Mouse (Mus musculus) spleen, adult 12 weeks (tissue): ENCODE data around the gene Ren1.
A peak's percentile ranks its signal among the peaks of the same experiment; 100 is the strongest.
"Not testable (repeated sequence)": the region's sequence is repeated elsewhere in the genome, so short reads cannot be mapped to it uniquely, and the experiment has no call there.

Experiments used
- DNase-seq: peaks from one replicate; pipeline ENCODE4 v3.0.0; 2022; ENCODE audit warnings: low spot score

Gene Ren1

DNA sequence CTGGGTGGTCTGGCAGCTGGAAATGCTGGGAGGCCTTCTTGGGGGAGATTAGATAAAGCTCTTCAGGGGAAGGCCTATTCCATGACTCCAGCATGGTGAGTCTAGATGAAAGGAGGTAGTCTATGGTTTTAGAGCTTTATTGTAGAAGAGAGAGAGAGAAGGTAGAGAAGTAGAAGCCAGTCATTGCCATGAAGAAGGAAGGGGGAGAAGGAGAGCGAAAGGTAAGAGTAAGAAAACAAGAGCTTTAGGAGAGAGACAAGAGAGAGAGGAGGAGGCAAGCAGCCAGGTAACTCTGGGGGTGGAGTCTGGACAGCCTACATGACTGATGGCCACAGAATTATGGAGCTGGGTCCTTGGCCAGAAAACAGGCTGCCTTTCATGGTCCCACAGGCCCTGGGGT is at the start of gene Ren1:
TSS of gene Ren1 (plus strand) at position 301 of the 400 bp plus-strand sequence.
- no peak for DNase-seq

DNA sequence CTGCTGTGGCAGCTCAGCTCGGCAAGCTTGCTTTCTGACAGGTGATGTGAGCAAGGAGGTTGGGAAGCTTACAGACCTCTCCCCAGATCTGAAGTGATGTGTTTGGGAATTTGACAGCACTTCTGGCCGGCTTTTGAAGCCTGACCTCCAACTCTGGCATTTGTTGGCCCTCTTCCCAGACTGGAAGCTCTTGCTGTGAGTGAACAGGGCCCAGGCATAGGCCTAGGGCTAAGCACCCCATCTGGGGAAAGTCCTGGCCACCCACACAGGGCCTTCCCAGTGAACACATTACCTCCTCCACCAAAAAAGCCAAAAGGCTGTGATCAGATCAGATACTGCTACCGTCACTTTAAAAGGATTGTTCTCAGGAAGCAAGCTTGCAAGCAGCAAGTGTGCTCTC is 47.8 kb upstream of the Ren1 start:
- DNase-seq, result no peak

DNA sequence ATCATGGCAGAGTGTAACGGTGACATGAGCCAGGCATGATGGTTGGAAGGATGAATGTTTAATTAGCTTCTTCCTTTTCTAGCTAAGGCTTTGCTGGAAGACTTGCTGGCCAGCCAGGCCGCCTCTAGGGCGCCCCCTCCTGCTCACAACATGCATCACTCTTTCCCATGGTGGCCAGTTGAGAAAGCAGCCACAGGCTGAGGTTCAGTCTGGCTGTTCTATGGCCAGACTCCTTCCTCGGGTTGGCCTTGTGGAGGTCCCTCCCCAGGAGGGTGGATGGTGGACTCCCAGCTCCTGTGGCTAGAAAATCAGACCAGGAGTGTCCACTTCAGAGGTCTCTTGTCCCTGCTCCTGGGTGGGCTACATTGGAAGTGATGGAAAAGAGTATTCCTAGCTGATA is 43.5 kb upstream of the Ren1 start:
- peak; percentile 16 for DNase-seq

DNA sequence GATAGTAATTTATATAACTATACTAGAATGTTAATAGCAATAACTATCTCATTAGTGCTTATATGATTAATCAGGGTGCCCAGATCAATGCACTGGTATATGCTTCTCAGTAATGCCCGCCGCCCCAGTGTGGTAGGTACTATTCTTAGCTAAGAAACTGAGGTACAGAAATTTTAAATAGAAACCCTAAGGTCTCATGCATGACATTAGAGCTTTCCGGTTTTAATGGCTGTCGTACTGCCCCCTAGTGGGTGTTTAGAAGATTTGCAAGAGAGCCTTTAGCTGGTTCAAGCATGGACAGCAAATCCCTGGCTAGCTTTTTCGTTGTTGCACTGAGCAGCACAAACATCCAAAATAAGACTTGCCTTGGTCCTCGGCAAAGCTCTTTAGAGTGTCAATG is 43.0 kb upstream of the Ren1 start:
- DNase-seq, result no peak

DNA sequence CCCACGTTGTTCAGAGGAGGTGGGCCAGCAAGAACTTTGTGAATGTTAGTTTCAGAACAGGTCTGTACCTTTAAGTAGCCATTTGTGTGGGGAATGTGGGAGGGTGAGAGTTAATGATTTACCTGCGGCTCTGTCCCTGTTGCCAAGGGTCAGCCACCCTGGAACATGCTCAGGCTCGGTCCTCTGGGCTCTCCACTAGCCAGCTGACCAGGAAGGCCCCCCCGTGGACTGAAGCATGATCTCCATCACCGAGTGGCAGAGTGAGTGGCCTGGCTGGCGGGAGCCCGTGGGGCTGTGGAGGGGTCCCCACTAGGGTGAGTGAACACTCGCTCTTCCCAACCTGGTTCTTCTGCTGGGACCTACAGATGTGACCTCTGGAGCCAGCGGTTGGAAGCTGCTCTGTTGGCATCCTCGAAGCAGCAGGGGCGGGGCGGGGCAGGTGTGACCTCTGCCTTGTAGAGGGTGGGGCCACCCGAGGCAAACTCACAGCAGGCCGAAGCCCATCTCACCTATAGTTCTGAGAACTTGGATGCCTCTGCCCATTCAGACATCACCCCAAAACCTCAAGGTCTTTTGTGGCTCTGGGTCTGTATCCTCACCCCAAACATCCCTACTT is 40.5 kb upstream of the Ren1 start, which contains the start of gene Golt1a:
TSS of gene Golt1a (plus strand) at position 149 of the 616 bp plus-strand sequence.
- DNase-seq, result no peak

DNA sequence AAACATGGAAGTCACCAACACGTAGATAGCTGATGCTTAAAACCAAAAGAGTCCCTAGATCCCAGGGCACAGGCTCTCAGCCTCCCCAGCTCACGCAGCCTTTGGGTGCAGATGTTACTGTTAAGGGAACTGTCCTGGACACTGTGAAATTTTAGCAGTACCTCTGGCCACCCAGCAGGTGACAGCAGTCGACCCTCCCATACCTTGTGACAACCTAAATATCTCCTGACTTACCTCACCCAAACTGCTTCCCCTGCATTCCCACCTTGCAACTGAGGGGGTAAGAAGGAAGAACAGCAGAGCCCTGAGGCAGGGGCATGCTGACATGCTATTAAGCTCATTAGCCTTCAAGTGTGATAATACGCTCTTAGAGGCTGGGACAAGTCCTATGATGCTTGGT is 39.1 kb upstream of the Ren1 start:
- DNase-seq, result no peak

DNA sequence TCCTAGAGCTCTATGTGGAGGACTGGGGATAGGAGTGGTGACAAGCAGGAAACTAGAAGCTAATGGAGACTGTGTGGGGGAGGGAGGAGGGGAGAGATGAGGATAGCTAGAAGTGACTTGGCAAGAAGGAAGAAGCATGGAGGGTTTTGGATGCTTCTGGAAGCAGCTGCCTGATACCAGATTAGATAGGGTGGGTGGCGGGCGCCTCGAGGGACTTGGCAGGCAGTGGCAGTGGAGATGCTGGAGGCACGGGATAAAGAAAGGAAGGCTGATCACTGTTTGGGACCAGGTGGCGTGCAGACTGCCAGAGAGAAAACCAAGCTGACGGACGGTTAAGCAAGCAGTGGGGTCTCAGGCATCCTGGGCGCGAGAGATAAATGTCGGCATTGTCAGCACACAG is 38.4 kb upstream of the Ren1 start:
- DNase-seq, result no peak

DNA sequence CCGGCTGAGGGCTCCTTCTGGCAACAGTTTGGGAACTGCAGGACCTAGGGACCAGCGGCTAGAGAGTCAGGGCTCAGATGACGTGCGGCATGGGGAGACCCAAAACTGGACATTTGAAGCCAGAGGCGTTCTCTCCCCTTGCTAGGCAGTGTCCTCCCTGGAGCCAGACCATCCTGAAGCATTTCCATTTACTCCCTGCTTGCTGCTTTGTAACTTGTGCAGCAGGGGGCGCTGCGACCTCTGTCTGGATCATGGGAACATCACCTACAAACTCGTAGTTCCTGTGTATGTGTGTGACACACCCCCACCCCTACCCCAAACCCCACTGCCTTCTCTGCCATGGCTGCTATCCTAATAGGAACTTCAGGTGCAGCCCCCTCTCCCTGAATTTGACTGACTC is 35.9 kb upstream of the Ren1 start:
- DNase-seq, result no peak

DNA sequence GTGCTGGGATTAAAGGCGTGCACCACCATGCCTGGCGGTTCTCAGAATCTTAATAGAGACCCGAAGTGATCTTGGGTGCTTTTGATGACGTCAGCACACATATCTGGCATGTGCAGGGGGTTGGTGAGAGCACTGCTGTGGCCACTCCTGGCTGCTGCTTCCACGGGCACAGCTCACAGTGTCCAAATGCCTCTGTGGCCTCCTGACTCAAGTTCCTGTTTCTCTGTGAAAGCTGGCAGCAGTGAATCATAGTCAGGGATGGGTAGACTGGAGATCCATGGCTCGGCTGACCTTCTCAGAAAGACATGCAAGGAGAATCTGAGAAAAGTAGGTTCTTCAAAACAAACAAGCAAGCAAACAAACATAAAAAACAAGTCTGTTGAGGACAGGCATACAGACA is 34.5 kb upstream of the Ren1 start:
- no peak for DNase-seq

DNA sequence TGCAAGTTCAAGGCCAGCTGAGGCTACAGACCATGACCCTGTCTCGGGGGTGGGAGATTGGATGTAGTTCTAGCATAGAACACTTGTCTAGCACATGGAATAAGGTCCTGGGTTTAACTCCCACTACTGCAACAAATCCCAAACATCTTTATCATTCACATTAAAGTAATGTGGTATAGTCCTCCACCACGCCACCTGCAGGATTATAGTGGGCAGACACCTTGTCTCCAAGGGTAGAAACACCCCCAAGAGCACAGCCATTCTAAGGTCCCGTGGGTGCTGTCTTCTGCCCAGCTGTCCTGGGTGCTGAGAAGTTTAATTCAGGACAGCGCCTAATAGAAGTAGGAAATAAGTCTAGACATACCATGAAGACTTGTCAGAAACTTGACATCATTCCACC is 33.7 kb upstream of the Ren1 start:
- DNase-seq, result no peak

DNA sequence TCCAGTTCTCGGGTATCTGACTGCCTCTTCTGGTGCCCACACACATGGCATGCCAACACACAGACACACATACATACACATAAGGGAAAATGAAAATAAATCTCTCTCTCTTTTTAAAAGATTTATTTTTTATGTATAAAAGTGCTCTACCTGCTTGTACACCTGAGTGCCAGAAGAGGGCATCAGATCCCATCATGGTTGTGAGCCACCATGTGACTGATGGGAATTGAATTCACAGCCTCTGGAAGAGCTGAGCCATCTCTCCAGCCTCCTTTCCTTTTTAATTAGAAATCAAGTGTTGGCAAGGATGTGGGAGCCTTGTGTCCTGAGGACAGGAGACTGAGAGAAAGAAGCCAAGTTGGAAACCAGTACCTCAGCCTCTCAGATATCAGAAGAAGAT is 33.2 kb upstream of the Ren1 start:
- DNase-seq, result no peak

DNA sequence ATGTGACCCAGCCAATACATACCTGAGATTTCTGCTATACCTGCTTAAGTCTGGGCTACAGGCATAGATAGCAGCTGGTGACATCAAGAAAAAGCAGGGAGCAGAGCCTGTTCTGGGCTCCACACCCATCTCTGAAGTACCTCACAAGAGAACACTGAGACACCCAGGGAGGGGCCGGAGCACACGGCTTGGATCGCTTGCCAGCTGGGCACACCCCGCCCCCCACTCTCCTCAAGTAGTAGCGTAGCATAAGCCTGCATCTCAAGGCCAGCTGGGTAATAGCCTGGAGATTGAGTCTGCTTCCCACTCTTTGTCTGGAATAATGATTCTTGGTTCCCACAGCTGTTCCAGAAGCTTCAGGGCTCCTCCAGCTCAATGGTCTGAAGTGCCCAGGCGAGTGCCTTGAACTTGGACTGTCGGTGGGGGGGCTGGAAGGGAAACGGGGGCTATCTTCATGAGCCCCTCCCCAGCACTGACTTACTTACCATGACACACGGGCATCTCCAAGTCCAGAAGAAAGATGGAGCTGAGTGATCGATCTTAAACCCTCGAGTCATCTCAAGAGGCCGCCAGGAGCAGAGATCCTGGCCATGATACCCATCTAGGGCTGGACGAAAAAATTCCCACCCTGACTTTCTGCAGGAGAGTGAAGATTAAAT is 28.9 kb upstream of the Ren1 start, which contains the start of gene Kiss1:
TSS of gene Kiss1 (plus strand) at position 609 of the 659 bp plus-strand sequence.
- no peak for DNase-seq

DNA sequence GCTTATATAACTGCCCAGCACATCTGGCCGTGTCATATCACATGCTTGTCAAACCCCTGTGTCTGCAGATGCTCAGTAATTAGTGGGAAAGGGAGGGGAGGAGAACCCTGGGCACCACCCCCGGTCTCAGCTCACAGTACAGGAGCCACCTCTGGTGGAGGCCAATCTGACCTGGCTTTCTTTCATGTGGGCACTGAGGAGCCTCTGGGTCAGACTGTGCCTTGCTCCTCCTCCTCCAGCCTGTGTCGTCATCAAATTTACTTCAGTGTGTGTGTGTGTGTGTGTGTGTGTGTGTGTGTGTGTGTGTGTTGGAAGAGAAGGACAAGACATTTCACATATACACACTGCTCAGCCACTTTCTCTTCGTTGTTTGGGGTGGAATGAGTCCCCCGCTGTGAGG is 27.0 kb upstream of the Ren1 start:
- no peak for DNase-seq

DNA sequence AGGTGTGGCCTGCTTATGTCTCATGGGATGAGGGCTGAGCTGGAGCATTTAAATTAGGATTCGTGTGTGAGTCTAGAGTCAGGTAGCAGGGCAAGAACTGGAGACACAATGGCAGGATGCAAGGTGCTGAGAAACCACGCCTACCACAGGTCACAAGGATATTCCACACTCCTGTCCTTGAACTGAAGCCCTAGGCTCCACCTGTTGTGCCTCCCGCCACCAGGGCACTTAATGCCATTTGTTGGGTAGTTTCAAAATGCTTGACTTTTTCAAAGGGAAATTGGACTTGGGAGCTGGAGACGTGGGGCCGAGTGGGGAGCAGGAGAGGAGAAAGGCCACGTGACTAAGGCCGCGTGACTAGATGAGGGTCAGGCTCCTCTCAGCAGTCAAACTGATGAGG is 24.4 kb upstream of the Ren1 start:
- no peak for DNase-seq

DNA sequence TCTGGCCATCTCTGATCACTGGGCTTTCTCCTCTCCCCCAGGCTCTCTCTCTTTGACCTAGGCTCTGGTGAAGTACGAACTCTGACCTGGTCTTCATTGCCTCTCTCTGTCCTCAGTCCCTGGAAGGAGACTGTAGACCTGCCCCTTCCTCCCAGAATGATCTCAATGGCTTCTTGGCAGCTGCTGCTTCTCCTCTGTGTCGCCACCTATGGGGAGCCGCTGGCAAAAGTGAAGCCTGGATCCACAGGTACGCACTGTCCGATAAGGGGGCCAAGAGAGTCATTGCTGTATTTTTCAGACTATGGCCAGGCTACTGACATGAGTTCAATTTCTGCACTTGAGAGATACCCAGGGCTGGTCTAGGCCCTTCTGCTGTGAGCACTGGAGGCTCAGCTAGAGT is 23.2 kb upstream of the Ren1 start:
- DNase-seq, result no peak

DNA sequence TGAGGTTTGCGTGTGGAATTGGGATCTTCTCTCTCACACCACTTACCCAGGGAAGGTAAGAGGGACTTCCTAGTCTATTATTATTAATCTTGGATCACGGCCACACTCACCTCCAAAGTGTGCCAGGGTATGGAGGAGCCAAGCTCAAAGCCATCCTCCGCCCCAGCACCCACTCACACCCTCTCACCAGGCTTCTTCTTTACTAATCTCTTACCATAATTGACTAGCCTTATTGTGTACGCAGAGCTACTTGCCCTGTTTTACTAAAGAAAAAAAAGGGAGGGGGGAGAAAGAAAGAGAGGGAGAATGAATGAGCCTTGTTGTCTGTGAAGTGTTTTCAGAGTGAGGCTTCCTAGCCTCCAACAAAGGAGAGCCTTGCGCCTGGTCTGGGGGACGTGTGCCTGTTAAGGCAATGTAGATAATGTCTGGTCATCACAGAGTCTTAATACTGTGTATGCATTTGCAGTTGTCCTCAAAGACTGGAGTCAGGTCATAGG is 22.0 kb upstream of the Ren1 start:
- DNase-seq, result no peak

DNA sequence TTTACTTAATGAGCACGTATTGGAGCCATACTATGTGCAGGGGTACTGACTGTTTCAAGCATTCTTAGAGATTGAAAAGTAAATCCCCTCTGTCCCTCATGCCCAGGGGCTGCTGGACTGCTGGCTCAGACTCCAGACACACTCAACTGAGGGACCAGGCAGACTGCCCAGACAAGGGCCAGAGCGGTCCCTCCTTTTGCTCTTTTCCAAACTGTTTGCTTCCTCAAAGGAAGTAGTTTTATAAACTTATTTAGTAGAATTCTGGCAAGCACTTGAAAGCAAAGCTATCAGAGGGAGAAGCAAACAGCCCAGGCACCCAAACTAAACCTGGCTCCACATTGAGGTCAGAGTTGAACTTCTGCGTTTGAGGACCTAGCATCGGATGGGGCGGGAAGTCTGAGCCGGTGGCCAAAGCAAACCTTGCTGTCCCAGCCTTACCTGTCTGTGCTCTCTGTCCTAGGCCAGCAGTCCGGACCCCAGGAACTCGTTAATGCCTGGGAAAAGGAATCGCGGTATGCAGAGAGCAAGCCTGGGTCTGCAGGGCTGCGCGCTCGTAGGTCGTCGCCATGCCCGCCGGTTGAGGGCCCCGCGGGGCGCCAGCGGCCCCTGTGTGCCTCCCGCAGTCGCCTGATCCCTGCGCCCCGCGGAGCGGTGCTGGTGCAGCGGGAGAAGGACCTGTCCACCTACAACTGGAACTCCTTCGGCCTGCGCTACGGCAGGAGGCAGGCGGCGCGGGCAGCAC is 21.2 kb upstream of the Ren1 start:
- no peak for DNase-seq

DNA sequence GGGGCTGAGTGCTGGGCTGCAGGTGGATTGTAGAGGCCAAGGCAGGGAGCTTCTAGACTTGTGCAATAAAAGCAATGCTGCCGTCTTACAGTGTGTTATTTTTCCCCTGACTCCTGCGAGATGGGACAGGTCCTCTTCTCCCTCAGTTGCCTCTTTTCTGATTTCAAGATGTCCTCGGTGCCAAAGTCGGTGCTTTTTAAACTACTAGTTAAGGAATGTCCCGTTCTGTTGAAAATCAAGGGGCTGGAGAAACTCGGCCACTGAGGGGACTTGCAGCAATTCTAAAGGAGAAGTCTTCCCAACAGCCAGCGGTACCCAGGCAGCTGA is 20.7 kb upstream of the Ren1 start:
- DNase-seq, result no peak

DNA sequence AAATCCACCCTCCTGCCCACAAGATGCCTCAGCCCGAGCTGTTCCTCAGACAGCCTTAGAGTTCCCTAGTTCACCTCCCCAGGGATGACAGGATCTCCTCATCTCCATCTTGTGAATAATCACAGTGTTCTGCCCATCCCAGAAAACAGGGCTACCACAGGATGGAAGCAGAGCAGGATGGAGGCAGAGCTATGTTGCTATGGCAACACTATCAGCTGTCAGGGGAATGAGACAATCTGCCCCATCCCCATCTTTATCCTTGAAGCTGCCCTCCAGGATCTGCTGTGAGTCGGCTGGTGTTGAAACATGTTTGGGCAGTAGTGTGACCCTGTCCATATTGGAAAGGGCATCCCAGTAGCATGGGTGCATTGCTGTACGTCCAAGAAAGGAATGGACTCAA is 19.2 kb upstream of the Ren1 start:
- no peak for DNase-seq

DNA sequence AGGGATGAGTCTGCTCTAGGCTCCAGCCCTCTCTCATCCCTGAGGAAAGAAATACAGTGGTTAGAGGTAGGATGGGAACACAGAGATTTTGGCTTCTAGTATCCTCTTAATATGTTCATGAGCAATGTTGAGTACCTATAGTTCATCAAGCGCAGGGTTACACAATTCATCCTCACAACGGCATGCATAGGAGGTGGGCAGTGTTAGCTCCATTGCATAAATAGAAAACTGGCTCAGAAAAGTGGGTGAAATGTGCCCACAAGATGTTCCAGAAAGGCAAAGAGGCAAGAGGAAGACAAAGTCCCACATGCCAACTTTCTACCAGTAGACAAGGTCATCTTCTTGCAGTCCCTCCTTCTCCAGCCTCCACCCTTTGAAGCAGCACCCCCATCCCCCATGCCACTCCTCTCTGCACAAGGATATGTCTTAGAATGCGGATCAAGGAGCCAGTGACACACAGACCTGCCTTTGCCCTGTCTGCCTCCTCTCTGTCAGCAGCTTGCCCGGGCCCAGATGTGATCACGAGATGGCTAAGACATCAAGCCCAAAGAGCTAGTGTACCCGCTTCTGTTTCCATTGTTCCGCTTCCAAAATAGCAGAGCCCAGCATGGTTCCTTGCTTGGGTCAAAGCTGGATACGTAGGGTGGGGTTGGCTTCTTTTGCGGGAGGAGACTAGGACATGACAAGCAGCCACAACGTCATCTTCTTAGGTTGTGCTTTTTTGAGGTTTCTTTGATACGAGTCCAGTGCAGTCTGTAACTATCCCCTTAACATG is 17.5 kb upstream of the Ren1 start:
- no peak for DNase-seq

DNA sequence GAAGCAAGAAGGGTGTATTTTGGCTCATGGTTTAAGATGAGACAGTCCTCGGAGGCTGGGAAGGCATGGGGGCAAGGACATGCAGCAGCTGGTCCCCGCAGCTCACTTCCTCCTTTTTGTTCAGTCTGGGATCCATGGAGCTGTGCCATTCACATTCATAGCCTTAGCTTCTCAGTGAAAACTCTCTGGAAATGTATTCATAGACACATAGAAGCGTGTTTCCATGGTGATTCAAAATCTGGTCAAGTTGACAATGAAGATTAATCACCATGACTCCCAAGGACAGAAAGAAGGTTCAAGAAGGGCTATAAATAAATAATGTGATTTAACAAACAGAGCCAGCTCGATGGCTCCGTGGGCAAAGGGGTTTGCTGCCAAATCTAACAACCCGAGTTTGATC is 16.4 kb upstream of the Ren1 start:
- no peak for DNase-seq

DNA sequence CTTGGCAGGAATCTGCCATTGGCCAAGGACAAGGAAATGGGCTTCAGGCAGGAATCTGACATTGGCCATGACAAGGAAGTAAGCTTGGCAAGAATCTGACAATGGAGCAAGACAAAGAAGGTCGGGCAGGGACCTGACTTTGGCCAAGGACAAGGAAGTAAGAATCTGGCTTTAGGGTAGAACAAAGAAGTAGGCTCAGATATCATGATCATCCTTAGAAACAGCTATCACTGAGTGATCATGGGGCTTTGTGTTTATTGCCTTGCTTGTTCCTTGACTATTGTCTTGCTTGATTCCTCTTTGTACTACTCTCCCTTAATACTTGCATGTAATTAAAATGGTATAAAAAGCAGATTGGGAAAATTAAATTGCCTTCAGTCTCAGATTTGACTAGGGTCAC is 9.9 kb upstream of the Ren1 start:
- DNase-seq, result not testable (repeated sequence)

DNA sequence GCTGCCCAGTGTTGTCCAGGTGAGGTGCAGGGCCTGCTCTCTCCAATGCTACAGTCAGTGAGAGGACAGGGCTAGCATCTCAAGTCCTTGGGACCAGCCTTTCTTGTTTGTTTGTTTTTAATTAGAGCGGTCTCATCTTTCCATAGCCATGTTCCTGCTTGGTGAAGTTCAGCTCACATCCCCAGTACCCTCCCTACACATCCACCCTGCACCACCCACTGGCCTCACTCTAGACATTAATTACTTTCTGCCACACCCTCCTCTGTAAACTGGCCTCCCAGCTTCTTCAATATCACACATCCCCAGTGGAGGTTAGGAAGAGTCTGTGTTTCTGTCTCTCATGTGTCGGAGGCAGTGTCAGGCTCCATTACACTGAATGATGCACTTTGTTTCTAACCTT is 6.0 kb upstream of the Ren1 start:
- DNase-seq, result no peak
